Mouse (Mus musculus) cerebellum, adult 11-12 months (tissue): ENCODE results near the gene Bsn.
"Not testable (repeated sequence)": the region's sequence is repeated elsewhere in the genome, so short reads cannot be mapped to it uniquely, and the experiment has no call there.

ENCODE experiments used
- DNase-seq: peaks from one replicate; pipeline ENCODE4 v3.0.0; 2022

The Bsn gene

GRCm38 (mm10) chr9:108147606-108148005 is 42.6 kb downstream of the Bsn start:
- no peak for DNase-seq

GRCm38 (mm10) chr9:108146451-108146850 is 43.7 kb downstream of the Bsn start:
- DNase-seq, result peak; percentile 79

- DNase-seq, result no peak
Measured at GRCm38 (mm10) chr9:108145740-108146139, 44.4 kb downstream of the Bsn start.

- no peak for DNase-seq
Measured at GRCm38 (mm10) chr9:108144371-108145270, 45.6 kb downstream of the Bsn start.

- DNase-seq, result peak; percentile 59
Measured at GRCm38 (mm10) chr9:108143470-108143869, 46.7 kb downstream of the Bsn start.

GRCm38 (mm10) chr9:108141387-108141786 is 48.8 kb downstream of the Bsn start:
- peak; percentile 49 for DNase-seq

GRCm38 (mm10) chr9:108139963-108140695 is 50.1 kb downstream of the Bsn start:
- peak; percentile 76 for DNase-seq

- peak; percentile 95 for DNase-seq
Measured at GRCm38 (mm10) chr9:108139169-108139962, 50.8 kb downstream of the Bsn start.

- DNase-seq, result no peak
Measured at GRCm38 (mm10) chr9:108138118-108138517, 52.1 kb downstream of the Bsn start.

GRCm38 (mm10) chr9:108137523-108137922 is 52.7 kb downstream of the Bsn start:
- no peak for DNase-seq

GRCm38 (mm10) chr9:108136930-108137462 is 53.2 kb downstream of the Bsn start:
- peak; percentile 90 for DNase-seq

- DNase-seq, result peak; percentile 68
Measured at GRCm38 (mm10) chr9:108136225-108136624, 54.0 kb downstream of the Bsn start.

- DNase-seq, result not testable (repeated sequence)
Measured at GRCm38 (mm10) chr9:108135679-108136078, 54.5 kb downstream of the Bsn start.

- peak; percentile 94 for DNase-seq
Measured at GRCm38 (mm10) chr9:108133478-108133877, 56.7 kb downstream of the Bsn start.

- DNase-seq, result no peak
Measured at GRCm38 (mm10) chr9:108132373-108132772, 57.8 kb downstream of the Bsn start.

GRCm38 (mm10) chr9:108131502-108131901 is 58.7 kb downstream of the Bsn start:
- no peak for DNase-seq

GRCm38 (mm10) chr9:108129042-108129948 is 60.9 kb downstream of the Bsn start:
- peak; percentile 76 for DNase-seq

- DNase-seq, result peak; percentile 56
Measured at GRCm38 (mm10) chr9:108128248-108128647, 61.9 kb downstream of the Bsn start.

GRCm38 (mm10) chr9:108126436-108127180 is 63.6 kb downstream of the Bsn start:
- DNase-seq, result no peak

- peak; percentile 65 for DNase-seq
Measured at GRCm38 (mm10) chr9:108125731-108126130, 64.5 kb downstream of the Bsn start.

- DNase-seq, result no peak
Measured at GRCm38 (mm10) chr9:108123916-108124315, 66.3 kb downstream of the Bsn start.
